Mouse (Mus musculus) monocyte, adult 2 months (primary cell): Measurements from ENCODE around the gene Mbnl1.
"Not testable (repeated sequence)": the region's sequence is repeated elsewhere in the genome, so short reads cannot be mapped to it uniquely, and the experiment has no call there.

ENCODE experiments used
- DNase-seq, 2 experiments: peaks; one replicate each; pipeline ENCODE4 v3.0.0; 2022; ENCODE audit warnings: low spot score in 2 of 2, low read depth in 1 of 2

Mbnl1 gene

GRCm38 (mm10) chr3:60472681-60473177 lies at the start of gene Mbnl1:
Gene Mbnl1, plus strand, starts transcription at chr3:60472830.
- DNase-seq, result no peak

DNA sequence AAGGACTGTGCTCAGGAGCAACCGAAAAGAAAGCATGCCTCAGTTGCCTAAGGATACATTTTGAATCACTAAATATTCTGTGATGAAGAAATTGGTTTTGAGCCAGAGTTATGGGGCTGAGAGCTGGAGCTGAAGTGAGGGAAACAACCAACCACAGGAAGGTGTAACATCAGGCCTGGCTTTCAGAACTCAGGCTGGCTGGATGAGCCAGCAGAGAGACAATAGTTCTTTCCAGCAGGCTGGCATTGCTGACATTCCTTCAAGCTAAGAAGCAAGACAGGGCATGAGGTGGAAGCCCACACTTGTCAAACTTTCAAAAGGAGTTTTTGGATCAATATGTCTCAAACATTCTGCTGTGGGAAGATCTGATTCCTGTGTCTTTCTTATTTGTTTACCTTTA lies 48.5 kb upstream of the Mbnl1 start:
- no peak for DNase-seq

DNA sequence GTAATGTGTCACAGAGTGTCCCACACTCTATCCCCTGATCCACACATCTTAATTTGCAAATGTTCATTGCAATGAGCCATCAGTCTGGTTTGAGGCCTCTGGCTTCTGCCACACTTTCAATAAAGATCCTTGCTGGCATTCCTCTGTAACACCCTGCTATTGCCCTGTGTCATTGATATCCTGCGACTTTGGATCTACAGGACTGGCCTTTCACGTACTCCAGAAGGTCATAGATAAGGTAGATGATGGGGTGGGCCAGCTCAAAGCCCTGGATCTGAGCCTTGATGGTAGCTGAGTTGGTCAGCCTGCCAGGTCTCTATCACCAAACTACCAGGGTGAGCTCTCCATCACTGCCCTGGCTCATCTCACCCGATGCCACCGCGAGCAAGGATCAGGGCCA lies 43.6 kb upstream of the Mbnl1 start:
- DNase-seq, result no peak

- DNase-seq, result no peak
Observed at GRCm38 (mm10) chr3:60437254-60437653, 35.4 kb upstream of the Mbnl1 start.

- DNase-seq, result no peak
Observed at GRCm38 (mm10) chr3:60437678-60438232, 34.9 kb upstream of the Mbnl1 start.

DNA sequence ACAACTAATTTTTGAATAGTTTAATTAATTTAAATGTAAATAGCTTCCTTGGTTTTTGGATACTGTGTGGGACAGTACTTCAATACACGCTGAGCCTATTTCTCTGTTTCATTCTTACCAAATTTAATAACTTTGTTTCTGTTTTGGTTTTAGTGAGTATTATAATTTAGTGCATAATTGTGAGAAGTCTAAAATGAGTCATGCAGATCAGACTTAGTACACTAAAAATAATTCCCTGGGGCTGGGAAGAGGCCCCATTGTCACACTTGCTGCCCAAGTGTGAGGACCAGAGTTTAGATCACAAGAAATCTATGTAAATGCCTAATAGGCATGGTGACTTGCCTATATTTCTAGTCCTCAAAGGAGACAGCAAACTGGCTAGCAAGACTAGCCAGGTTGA lies 33.9 kb upstream of the Mbnl1 start:
- no peak for DNase-seq

DNA sequence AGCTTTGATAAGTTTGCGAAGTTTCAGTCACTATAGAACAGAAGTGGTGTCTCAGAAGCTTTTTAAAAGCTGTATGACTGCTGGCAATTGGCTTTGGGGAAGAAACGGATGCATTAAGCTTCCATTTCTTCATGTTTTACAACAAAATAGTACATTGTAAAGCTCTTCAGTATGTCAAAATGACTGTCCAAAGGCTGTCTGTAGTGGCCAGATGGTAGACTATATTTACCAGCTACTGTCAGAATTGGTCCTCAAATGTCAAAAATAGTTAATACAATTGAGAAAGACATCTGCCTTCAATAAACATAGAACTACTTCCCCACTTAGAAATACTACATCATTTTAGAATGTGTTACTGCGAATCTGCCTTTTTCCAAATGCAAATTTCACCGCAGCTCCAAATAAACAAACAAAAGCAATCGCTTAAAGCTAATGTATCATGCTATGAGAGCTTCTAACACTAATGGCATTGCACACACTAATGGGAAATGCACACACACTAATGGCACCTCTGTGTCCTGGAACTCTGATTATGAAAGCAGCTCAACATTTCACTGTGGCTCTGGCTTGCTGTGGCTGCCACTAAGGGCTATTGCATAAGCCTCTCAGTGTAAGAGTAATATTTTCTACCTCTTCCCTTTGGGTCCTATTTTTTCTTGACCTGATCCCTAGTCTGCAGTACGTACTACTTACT lies 10.7 kb upstream of the Mbnl1 start:
- DNase-seq, result no peak

DNA sequence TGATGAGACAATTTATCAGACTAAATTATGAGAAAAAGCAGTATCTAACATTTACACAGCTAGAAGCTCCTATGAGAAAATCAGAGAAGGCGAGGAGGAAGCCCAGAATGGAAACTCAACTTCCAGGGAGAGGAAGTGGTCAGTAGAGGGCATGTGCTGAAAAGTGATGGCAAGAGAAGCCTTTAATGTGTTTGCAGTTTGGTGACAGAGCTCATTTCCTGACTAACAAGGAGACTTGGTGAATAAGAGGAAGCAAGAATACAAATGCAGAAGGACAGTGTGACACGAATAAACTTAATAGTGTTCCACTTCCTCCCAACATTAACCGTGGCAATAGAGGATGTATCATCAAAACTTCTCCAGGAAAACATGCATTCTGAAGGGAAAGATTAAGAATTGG lies 4.0 kb upstream of the Mbnl1 start:
- not testable (repeated sequence) for DNase-seq

GRCm38 (mm10) chr3:60469170-60469805 lies 3.3 kb upstream of the Mbnl1 start:
- DNase-seq, result peak in 1 of 2 experiments; percentile 24

DNA sequence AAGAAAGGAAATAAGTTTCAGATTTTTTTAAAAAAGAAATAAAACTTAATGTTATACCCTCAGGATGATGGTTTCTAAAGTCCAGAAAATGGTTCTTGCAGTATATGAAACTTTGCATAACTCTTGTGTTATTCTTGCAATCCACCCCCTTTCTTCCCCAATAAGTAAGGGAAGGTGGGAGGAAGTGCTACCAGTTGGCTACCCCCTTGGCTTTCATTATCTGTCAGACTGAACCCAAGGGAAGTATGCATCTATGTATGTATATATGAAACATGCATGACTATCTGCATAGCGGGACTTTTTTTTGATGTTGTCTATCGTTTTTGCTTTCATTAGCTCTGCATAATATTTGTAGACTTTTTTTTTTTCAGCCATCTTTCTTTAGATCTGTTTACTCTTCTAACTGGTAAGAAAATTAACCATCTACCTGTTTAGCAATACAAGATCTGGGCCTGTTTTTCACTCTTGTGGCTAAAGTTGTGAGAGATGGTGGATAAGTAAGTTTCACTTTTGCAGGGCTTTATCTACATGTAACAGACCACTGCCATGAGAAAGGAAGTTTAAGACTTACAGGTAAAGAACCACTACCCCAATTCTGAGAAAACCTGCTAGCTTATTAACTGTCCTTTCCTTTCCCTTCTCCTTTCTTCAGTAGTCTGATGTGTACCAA lies 484 bp upstream of the Mbnl1 start:
- no peak for DNase-seq

- no peak for DNase-seq
Observed at GRCm38 (mm10) chr3:60473861-60474653, 1.4 kb downstream of the Mbnl1 start.

DNA sequence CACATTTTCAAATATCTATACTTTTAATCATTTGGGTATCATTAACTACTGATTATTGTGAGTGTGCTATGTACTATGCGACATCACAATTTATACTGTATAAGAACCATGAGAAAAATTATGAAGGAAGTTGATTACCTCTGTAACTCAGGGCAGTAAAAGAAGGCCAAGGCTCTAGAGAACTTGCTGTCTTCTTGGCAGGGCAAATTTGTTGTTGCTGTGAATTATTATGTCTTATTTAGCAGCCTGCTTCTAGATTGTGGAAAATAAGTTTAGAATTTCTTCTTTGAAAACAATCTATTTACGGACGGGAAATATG lies 2.0 kb downstream of the Mbnl1 start:
- no peak for DNase-seq

DNA sequence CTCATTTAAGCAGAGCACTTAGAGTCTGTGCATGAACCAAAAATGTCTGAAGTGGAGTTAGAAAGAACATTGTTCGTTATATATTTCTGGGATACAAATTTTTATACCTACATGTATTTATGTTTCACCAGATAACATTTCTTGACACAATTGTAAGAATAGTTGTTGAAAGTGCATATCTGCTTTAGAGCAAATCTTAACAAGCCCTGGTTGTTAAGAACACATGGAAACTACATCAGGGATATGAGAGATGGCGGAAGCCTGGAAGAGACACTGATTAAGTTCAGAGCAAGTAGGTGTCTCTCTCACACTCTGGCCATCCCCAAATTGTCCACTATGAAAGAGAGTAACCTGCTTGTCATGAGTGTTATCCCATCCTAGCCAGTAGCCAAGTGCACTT lies 2.4 kb downstream of the Mbnl1 start:
- DNase-seq, result no peak

DNA sequence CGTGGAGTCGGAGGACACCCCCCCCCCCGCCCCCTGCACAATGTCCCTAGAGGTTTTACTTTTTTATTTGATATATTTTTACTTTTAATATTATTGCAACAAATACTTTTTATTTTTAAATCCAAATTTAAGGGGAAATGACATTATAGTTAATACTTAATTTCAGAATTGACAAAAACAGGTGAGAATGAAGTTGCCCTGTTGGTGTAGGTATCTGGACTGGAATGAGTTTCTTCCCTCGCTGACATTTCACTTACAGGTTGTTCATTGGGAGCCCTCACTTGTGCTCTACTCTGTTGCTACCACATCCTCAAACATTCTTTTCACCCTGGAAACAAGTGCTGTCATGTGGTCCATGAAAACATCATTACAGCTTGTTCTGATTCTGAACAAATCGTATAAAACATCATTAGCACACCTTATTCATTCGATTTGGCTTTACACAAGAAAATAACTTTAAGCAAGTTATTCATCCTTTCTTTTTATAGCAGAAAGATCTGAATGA lies 4.2 kb downstream of the Mbnl1 start:
- DNase-seq, result no peak

GRCm38 (mm10) chr3:60478433-60478832 lies 5.8 kb downstream of the Mbnl1 start:
- DNase-seq, result no peak

DNA sequence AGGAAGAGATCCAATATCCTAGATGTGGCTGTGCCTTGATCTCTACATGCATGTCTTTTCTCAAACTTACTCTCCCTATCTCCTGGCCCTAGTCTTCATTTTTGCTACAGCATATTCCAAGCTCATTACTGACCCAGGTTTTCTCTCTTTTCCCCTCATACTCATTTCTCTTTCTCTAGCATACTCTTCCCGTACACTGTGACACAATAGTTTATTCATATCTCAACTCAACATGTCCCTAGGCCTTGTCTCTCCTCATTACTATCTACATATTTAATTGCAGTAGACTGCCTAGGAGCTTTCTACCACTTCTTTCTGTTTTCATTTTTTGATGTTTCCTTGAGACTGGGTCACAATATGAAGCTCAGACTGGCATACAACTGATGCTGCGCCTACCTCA lies 8.1 kb downstream of the Mbnl1 start:
- no peak for DNase-seq

- DNase-seq, result no peak
Observed at GRCm38 (mm10) chr3:60481740-60482399, 9.2 kb downstream of the Mbnl1 start.

DNA sequence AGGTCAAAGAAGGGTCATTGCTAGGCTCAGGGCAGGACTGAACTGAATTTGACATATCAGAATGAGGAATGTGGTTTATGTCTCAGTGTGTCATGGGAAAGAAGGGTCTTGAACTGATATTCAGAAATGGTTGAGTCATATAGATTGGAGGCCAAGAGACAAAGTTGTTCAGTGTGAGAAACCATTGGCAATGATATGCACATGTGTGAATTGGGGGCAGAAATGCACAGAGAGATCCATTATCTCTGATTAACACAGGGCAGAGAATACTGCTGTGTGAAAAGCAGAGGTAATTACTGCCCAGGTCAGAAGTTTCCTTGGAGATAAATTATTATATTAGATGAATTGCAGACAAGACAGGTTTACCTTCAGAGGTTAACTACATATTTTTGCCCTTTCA lies 10.7 kb downstream of the Mbnl1 start:
- no peak for DNase-seq

GRCm38 (mm10) chr3:60485987-60486712 lies 13.5 kb downstream of the Mbnl1 start:
- DNase-seq, result no peak

- no peak for DNase-seq
Observed at GRCm38 (mm10) chr3:60486713-60487170, 14.1 kb downstream of the Mbnl1 start.
